Mouse (Mus musculus) heart, postnatal 36 days (tissue): Measurements from ENCODE around the gene Pcmt1. TPM values are rescaled to one million over a fixed set of nuclear protein-coding genes. Genes with fewer than 3 reads are reported as not detected.

Source experiments
- DNase-seq, 2 experiments: peaks; one replicate each; pipeline ENCODE4 v3.0.0; 2021 to 2022
- intact Hi-C: fragments of 180-260 bp; cut with DNase I; formaldehyde crosslinking; loops from one replicate; pipeline ENCODE4 v1.15.1; 2025
- total RNA-seq, 2 experiments: library from RNA; stranded (reverse); gene quantifications; 2 replicates each; pipeline ENCODE4 v1.2.3; 2021

The Pcmt1 gene
- total RNA-seq, 2 experiments from 2014 or later = 92.8 to 95.6 TPM

GRCm38 (mm10) chr10:7594797-7595196, 86.1 kb downstream of the Pcmt1 start:
- DNase-seq = no peak

GRCm38 (mm10) chr10:7590792-7591191, 90.1 kb downstream of the Pcmt1 start:
- DNase-seq = no peak
- intact Hi-C loops = no loop called here

More at GRCm38 (mm10) chr10:7594797-7595196, 86.1 kb downstream of the Pcmt1 start:
- intact Hi-C loops = no loop called here

DNA sequence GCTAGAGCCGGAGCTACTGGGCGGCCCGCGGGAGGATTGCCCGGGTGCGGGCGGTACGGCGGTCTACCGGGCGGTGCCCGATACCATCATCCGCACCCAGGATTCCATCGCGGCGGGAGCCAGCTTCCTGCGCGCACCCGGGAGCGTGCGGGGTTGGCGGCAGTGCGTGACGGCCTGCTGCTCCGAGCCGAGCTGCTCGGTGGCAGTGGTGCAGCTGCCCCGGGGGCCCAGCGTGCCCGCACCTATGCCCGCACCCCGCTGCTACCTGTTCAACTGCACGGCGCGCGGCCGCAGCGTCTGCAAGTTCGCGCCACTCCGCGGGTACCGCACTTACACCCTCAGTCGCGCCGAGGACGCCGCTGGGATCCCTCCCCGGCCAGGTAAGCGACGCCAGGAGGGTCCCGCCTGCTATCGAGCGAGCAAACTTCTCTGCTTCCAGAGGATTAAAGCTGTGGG, 90.7 kb downstream of the Pcmt1 start:
- intact Hi-C loops = no loop called here
- no peak for DNase-seq

DNA sequence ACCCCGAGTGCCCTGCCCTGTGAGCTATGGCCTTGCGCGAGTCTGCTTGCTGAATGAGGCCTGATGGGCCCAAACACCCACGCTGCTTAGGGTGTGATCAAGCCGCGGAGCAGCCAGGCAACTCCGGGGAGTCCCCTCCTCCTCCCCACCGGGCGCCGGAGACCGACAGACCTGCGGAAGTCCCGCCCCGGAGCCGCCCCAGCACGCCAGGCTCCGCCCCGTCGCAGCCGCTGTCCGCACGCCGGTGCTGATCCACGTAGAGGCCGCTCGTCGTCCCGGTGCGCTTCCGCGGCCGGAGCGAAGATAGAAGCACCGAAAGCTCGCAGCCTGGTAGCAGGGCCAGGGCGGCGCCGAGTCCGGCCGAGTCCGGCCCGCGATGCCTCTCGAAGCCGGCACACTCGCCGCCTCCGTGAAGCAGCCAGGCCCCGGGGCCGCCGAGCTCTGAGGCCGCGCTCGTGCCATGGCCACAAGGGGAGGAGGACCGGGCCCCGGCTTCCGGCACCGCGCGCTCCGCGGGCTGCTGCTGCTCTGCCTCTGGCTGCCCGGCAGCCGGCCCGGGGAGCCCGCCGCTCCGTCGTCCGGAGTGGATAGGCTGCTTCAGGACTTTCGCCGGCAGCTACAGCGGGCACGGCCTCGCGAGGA, 91.2 kb downstream of the Pcmt1 start, which contains the start of gene Lrp11:
Gene Lrp11 (plus strand): TSS at position 209 of the 642 bp plus-strand sequence.
- DNase-seq = peak; percentile 95 to 96
- intact Hi-C loops = no loop called here

- intact Hi-C loops = no loop called here
These were observed 94.2 kb downstream of the Pcmt1 start for GRCm38 (mm10) chr10:7586771-7587170.

DNA sequence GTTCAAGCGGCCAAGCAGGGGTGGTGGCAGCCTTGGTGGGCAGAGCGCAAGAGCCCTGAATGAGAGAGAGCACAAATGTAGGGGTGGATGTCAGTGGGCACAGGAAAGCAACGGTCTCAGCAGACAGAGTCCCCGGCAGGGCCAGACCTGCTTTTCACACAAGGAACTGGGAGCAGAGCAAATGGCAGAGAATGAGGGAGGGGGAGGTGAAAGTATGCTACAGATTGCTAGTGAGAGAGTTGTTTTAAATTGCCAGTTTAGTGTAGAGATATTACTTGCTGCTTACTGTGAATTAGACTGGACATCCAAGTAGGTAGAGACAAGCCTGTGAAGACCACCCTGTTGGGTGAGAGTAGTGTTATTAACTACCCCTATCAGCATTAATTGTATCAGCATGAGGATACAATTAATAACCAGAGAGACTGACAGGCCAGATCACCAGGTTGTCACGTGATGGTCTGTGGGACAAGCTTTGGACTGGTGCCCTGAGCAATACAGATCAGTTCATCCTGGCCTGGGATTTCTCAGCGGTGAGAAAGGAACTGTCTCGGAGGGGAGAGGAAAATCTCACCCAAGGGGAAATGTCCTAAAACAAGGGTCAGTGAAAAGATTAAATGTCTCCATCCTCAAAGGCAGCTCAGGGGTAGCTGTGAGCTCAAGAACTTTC, 97.9 kb downstream of the Pcmt1 start:
- no peak for DNase-seq
- intact Hi-C loops = no loop called here

More at GRCm38 (mm10) chr10:7586771-7587170, 94.2 kb downstream of the Pcmt1 start:
- no peak for DNase-seq

- intact Hi-C loops = no loop called here
- no peak for DNase-seq
These were observed 98.6 kb downstream of the Pcmt1 start for GRCm38 (mm10) chr10:7582157-7582890.

GRCm38 (mm10) chr10:7581401-7581800, 99.5 kb downstream of the Pcmt1 start:
- no peak for DNase-seq
- intact Hi-C loops = no loop called here

Other genes with a start within 250 kb of the Pcmt1 start
- 1 to 10 TPM; 2.1 to 2.3 TPM for gene Ulbp1, start 207.5 kb downstream of the Pcmt1 start, total RNA-seq
- gene Lrp11, start 91.3 kb downstream of the Pcmt1 start, total RNA-seq = 1 to 10 TPM; 1.6 to 2.4 TPM
- gene Nup43, start 13.6 kb downstream of the Pcmt1 start, total RNA-seq = 1 to 10 TPM; 5.3 to 5.5 TPM
- 10 to 100 TPM; 11.6 to 13.0 TPM for gene Lats1, start 78 bp upstream of the Pcmt1 start, total RNA-seq
- gene Katna1, start 44.9 kb upstream of the Pcmt1 start, total RNA-seq = 10 to 100 TPM; 11.7 to 14.2 TPM
- gene Ginm1, start 111.7 kb upstream of the Pcmt1 start, total RNA-seq = 100 to 1,000 TPM; 111 to 119 TPM
- gene Ppil4, start 111.8 kb upstream of the Pcmt1 start, total RNA-seq = 10 to 100 TPM; 14.9 to 15.7 TPM
- gene Zc3h12d, start 151.3 kb upstream of the Pcmt1 start, total RNA-seq = under 1 TPM; 0.38 to 0.42 TPM